Mouse (Mus musculus) liver, embryonic 11.5 days (tissue): Measurements from ENCODE around the gene Rpl3l. TPM values are rescaled to one million over a fixed set of nuclear protein-coding genes. Genes with fewer than 3 reads are reported as not detected.

ENCODE experiments used
- ATAC-seq: fragments of 200-750 bp; cut with Nextera tagmentation; replicated peaks from 2 replicates; pipeline ENCODE4 v1.8.0; 2017; ENCODE audit warnings: moderate number of reproducible peaks, mild to moderate bottlenecking, moderate TSS enrichment, moderate library complexity; ENCODE audit not compliant: low FRiP score
- DNase-seq: peaks from one replicate; pipeline ENCODE4 v3.0.0-alpha.2; 2017; ENCODE audit warnings: low spot score
- H3K27ac ChIP-seq: fragments of 300-500 bp; sonication (generic); 2 replicates; pipeline ENCODE4 v1.5.1; 2014; ENCODE audit warnings: mild to moderate bottlenecking, low read depth, low read length, control low read depth
- H3K27me3 ChIP-seq: fragments of 300-500 bp; sonication (generic); replicated peaks from 2 replicates; pipeline ENCODE4 v1.6.1; 2014; ENCODE audit warnings: low read length, mixed read lengths; ENCODE audit not compliant: control insufficient read depth, insufficient read depth
- H3K36me3 ChIP-seq: fragments of 300-500 bp; sonication (generic); 2 replicates; pipeline ENCODE4 v1.6.1; 2014; ENCODE audit warnings: mild to moderate bottlenecking, low read length, moderate library complexity, mixed read lengths; ENCODE audit not compliant: control insufficient read depth, insufficient read depth
- H3K4me1 ChIP-seq: fragments of 300-500 bp; sonication (generic); replicated peaks from 2 replicates; pipeline ENCODE4 v1.6.1; 2014; ENCODE audit warnings: low read length, mixed read lengths; ENCODE audit not compliant: control insufficient read depth, insufficient read depth
- H3K4me2 ChIP-seq: fragments of 300-500 bp; sonication (generic); 2 replicates; pipeline ENCODE4 v1.6.1; 2014; ENCODE audit warnings: mild to moderate bottlenecking, control low read depth, moderate library complexity
- H3K4me3 ChIP-seq: fragments of 300-500 bp; sonication (generic); 2 replicates; pipeline ENCODE4 v1.5.1; 2014; ENCODE audit warnings: low read depth, low read length, control low read depth
- H3K9ac ChIP-seq: fragments of 300-500 bp; sonication (generic); 2 replicates; pipeline ENCODE4 v1.6.1; 2014; ENCODE audit warnings: low read depth, low read length, control low read depth
- H3K9me3 ChIP-seq: fragments of 300-500 bp; sonication (generic); 2 replicates; pipeline ENCODE4 v1.6.1; 2016; ENCODE audit warnings: low read length, inconsistent platforms, mixed read lengths; ENCODE audit not compliant: control insufficient read depth
- WGBS: fragments of 180-500 bp; shearing (Covaris S2); extraction: QIAGEN DNeasy Blood & Tissue Kit; methylation state at CpG from one replicate; pipeline ENCODE4 v1.1.7; 2014; 5-methylcytosine and 5-hydroxymethylcytosine counted together
- polyA plus RNA-seq: library from polyadenylated mRNA; unstranded; fragments of >200 nt; fragmentation: Nextera tagmentation; extraction: Ambion mirVana; gene quantifications from 2 replicates; pipeline ENCODE4 v1.2.1, GENCODE M21; 2014

The Rpl3l gene
- polyA plus RNA-seq, 1 experiment from 2014 or later: not detected

DNA sequence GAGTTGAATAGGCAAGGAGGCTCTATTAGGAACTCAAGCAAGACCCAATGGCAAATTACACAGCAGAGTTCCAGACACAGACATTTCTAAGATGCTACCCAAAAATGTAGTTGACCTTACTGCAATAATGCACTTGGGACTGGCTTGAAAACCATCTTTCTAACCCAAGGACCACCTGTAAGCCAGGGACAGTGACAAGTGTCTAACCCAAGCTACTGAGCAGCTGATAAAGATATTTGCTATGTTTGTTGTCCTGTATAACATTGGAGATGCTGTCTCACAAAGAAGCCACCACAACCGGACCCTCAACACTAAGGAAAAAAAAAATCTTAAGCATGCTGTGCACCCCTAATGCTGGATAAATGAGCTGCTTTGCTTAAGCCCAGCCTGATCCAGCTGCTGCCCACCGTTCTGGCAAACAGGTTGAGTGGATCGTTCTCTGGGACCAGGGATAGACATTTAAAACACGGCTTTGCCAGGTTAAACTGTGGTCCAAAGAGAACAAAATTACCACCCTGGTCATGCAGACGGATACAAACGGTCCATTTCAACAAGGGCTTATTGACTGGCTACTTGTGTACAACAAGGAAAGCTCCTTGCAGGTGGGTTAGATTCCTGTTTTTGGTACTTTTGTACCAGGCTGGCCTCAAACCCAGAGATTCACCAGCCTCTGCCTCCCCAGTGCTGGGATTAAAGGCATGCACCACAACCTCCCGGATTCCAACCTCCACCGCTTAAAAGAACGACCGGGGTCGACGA lies 4.3 kb upstream of the Rpl3l start:
- peaks cover 17% of the 10 kb centered on the region for H3K4me1 ChIP-seq
- H3K36me3 ChIP-seq: peaks cover 12% of the 10 kb centered on the region
- 2% methylated on average over 12 of the region's 12 CpGs for WGBS
- no peaks in the 10 kb centered on the region for H3K9me3 ChIP-seq
- peak overlapping the region; percentile 76 for H3K9ac ChIP-seq
- peak; percentile 65 for DNase-seq
- no peak for ATAC-seq
- H3K27me3 ChIP-seq: no peaks in the 10 kb centered on the region
- peak overlapping the region; percentile 69 for H3K27ac ChIP-seq
- H3K4me3 ChIP-seq: peak overlapping the region; percentile 81
- peak overlapping the region; percentile 80 for H3K4me2 ChIP-seq

DNA sequence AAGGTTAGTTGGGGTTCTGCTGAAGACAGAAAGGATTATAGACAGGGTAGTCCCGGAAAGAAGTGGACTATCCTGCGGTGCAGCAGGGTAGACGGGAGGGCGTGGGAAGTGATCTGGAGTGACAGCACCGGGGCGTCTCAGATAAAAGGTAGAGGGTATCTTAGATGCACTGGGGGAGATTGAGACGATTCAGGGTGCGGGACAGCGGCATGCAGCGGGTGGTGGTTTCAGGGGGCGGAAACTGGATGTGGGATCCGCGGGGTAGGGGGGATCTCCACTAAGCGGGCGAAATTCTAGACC lies 3.8 kb upstream of the Rpl3l start:
- peak overlapping the region; percentile 80 for H3K4me2 ChIP-seq
- peaks cover 12% of the 10 kb centered on the region for H3K4me1 ChIP-seq
- DNase-seq (no peak), ATAC-seq (peak; percentile 45)
- no peaks in the 10 kb centered on the region for H3K9me3 ChIP-seq
- H3K27ac ChIP-seq: peak overlapping the region; percentile 69
- H3K36me3 ChIP-seq: peaks cover 12% of the 10 kb centered on the region
- WGBS: 0% methylated on average over 15 of the region's 15 CpGs
- peak overlapping the region; percentile 81 for H3K4me3 ChIP-seq
- no peaks in the 10 kb centered on the region for H3K27me3 ChIP-seq
- H3K9ac ChIP-seq: peak overlapping the region; percentile 76

DNA sequence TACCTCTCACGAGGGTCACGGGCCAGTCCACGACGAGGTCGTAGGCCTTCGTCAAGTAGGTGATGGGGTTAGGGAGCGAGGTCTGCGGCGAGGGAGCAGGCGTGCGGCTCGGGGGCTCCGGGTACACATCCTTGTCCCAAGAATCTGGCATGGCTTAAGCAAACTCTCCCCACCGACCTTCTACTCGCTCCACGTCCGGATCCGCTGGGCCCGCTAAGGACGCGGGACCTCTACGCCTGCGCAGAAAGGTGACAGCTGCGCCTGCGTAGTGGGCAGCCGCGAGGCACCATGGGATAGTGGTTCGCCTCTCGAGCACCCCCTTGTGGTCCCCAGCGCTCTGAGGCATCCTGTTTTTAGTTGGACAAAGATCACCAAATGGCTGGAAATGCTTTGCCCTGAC lies 3.4 kb upstream of the Rpl3l start, which contains the start of gene Ndufb10:
TSS of gene Ndufb10 (minus strand) at position 295 of the 400 bp plus-strand sequence.
- WGBS: under 1% methylated on average over 30 of the region's 30 CpGs

DNA sequence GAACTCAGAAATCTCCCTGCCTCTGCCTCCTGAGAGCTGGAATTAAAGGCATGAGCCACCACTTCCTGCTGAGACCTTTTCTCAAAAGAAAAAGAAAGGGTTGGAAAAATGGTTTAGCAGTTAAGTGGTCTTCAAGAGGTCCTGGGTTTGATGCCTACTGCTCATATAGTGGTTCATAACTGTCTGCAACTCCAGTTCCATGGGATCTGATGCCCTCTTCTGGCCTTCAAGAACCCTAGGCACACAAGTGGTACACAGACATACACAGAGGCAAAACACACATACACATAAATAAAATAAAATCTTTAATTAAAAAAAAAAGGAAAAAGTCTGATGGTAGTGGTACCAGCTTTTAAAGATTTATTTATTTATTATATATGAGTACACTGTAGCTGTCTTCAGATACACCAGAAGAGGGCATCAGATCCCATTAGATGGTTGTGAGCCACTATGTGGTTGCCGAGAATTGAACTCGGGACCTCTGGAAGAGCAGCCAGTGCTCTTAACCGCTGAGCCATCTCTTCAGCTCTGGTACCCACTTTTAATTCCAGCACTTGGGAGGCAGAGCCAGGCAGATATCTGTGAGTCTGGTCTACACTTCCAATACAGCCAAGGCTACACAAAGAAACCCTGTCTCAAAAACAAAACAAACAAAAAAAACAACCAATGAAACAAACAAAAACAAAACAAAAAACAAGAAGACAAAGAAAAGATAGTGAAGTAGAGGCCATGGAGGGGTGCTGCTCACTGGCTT lies 1.8 kb upstream of the Rpl3l start:
- H3K9me3 ChIP-seq: no peaks in the 10 kb centered on the region
- no peak overlapping the region for H3K4me2 ChIP-seq
- peaks cover 10% of the 10 kb centered on the region for H3K4me1 ChIP-seq
- H3K9ac ChIP-seq: no peak overlapping the region
- WGBS: 65% methylated on average over 3 of the region's 3 CpGs
- peaks cover 12% of the 10 kb centered on the region for H3K36me3 ChIP-seq
- DNase-seq (no peak), ATAC-seq (no peak)
- H3K27ac ChIP-seq: no peak overlapping the region
- no peaks in the 10 kb centered on the region for H3K27me3 ChIP-seq
- no peak overlapping the region for H3K4me3 ChIP-seq

More for the DNA sequence above, 3.4 kb upstream of the Rpl3l start, which contains the start of gene Ndufb10:
- Histone ChIP-seq H3K4me1 (peaks cover 10% of the 10 kb centered on the region), H3K36me3 (peaks cover 12% of the 10 kb centered on the region), H3K4me3 (peak within 1 kb of the TSS; percentile 81), H3K9me3 (no peaks in the 10 kb centered on the region), H3K27me3 (no peaks in the 10 kb centered on the region), H3K27ac (peak within 1 kb of the TSS; percentile 69), H3K9ac (peak within 1 kb of the TSS; percentile 76), H3K4me2 (peak within 1 kb of the TSS; percentile 80)
- peak; percentile 96 for DNase-seq
- ATAC-seq: peak; percentile 64

DNA sequence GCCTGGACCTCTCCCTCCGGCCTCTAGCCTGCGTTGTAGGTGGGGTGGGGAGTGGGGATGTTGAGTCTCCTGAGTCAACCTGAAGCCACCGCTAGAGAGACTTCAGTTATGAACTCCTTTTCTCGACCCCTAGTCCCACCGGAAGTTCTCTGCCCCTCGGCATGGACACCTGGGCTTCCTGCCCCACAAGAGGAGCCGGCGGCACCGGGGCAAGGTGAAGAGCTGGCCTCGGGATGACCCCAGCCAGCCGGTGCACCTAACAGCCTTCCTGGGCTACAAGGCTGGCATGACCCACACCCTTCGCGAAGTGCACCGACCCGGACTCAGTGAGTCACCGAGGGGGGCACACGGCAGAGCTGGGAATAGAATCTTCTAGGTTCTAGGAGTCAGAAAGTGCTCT lies 564 bp downstream of the Rpl3l start:
- DNase-seq (no peak), ATAC-seq (no peak)
- Histone ChIP-seq H3K4me2 (no peak overlapping the region), H3K27me3 (no peaks in the 10 kb centered on the region), H3K36me3 (no peaks in the 10 kb centered on the region), H3K27ac (no peak overlapping the region), H3K9ac (no peak overlapping the region), H3K4me3 (no peak overlapping the region), H3K4me1 (no peaks in the 10 kb centered on the region; the same call in 1 of the 2 replicates), H3K9me3 (no peaks in the 10 kb centered on the region)
- WGBS: 70% methylated on average over 17 of the region's 17 CpGs

DNA sequence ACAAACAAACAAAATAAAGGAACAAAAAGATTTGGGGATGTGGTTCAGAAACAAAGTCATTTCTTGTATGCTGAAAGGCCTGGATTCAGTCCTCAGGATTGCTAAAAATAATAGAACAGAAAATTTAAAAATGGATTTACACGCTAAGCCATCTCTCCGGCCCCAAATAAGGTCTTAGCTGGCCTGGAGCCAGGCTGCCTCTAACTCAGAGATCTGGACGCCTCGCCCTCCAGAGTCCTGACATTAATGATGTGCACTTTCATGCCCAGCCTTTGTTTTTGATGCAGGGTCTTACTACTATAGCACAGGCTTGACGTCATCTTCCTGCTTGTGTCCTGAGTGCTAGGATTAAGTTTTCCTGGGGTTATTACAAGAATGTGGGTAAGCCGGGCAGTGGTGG lies 1.4 kb downstream of the Rpl3l start:
- Histone ChIP-seq H3K27me3 (no peaks in the 10 kb centered on the region), H3K36me3 (no peaks in the 10 kb centered on the region), H3K4me2 (no peak overlapping the region), H3K27ac (no peak overlapping the region), H3K4me3 (no peak overlapping the region), H3K9me3 (no peaks in the 10 kb centered on the region), H3K4me1 (no peaks in the 10 kb centered on the region), H3K9ac (no peak overlapping the region)
- WGBS: 81% methylated on average over 6 of the region's 6 CpGs
- DNase-seq: no peak
- ATAC-seq: no peak

DNA sequence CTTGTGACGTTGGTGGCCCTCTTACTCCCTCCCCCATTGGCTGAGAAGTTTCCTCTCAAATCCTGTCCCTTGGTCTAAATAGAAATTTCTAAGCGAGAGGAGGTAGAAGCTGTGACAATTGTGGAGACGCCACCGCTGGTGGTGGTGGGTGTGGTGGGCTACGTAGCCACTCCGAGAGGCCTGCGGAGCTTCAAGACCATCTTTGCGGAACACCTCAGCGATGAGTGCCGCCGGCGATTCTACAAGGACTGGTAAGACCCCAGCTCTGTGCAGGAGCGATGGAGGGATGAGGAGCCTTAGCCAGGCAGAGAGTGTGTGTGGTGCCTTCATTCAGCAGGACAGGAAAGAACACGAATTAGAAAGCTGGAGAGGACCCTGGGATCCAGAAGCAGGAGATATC lies 3.2 kb downstream of the Rpl3l start:
- DNase-seq (no peak), ATAC-seq (no peak)
- 77% methylated on average over 14 of the region's 14 CpGs for WGBS
- no peaks in the 10 kb centered on the region for H3K36me3 ChIP-seq
- H3K9ac ChIP-seq: no peak overlapping the region
- H3K4me2 ChIP-seq: no peak overlapping the region
- no peaks in the 10 kb centered on the region for H3K27me3 ChIP-seq
- H3K4me3 ChIP-seq: no peak overlapping the region
- no peak overlapping the region for H3K27ac ChIP-seq
- no peaks in the 10 kb centered on the region for H3K9me3 ChIP-seq
- peaks cover 3% of the 10 kb centered on the region; the same call in 1 of the 2 replicates for H3K4me1 ChIP-seq

DNA sequence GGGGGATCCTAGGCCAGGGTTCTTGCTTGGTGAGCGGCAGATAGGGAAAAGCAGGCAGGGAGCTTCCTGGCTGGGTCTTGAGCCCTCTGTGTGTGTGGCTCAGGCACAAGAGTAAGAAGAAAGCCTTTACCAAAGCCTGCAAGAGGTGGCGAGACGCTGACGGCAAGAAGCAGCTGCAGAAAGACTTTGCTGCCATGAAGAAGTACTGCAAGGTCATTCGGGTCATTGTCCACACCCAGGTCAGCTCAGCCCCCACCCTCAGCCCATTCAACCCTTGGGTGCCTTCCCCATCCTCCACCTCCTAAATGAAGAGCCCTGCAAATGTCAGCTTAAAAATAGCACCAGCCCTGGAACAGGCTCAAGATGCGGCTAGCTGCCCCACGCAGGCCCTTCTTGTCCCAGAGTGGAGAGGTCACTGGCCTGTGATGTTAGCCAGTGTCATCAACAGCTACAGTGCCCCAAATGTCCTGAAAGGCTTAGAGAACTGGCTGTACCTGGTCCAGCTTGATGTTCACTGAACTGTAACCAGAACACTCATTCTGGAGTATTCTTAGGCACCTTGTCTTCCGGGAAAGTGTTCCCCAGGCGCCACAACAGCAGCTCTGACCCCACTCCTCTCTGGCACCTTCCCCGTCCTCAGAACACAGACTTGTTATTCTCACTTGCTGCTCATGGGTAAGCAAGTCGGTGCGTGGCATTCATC lies 4.8 kb downstream of the Rpl3l start:
- DNase-seq: no peak
- Histone ChIP-seq H3K27me3 (no peaks in the 10 kb centered on the region), H3K9me3 (no peaks in the 10 kb centered on the region), H3K36me3 (no peaks in the 10 kb centered on the region), H3K27ac (no peak overlapping the region), H3K4me1 (peaks cover 9% of the 10 kb centered on the region; the same call in 1 of the 2 replicates), H3K9ac (no peak overlapping the region), H3K4me2 (no peak overlapping the region), H3K4me3 (no peak overlapping the region)
- ATAC-seq: no peak
- WGBS: 81% methylated on average over 12 of the region's 12 CpGs
